Mouse (Mus musculus): Measurements from ENCODE around the gene Ablim1.
A peak's percentile ranks its signal among the peaks of the same experiment; 100 is the strongest.

Ablim1 gene

GRCm38 (mm10) chr19:57344678-57345077 lies 30.0 kb upstream of the Ablim1 start:
- no peak for DNase-seq (ENCODE audit: inconsistent age in 2 of 2, low spot score in 1 of 2)

- no peak for DNase-seq (ENCODE audit: inconsistent age in 2 of 2, low spot score in 1 of 2)
Measured at GRCm38 (mm10) chr19:57343860-57344259, 29.1 kb upstream of the Ablim1 start.

- DNase-seq (ENCODE audit: inconsistent age in 2 of 2, low spot score in 1 of 2), result no peak
Measured at GRCm38 (mm10) chr19:57340900-57341742, 26.4 kb upstream of the Ablim1 start.

GRCm38 (mm10) chr19:57339281-57339864 lies 24.7 kb upstream of the Ablim1 start:
- DNase-seq (ENCODE audit: inconsistent age in 2 of 2, low spot score in 1 of 2), result no peak

GRCm38 (mm10) chr19:57335135-57335534 lies 20.4 kb upstream of the Ablim1 start:
- DNase-seq (ENCODE audit: inconsistent age in 2 of 2, low spot score in 1 of 2), result no peak

GRCm38 (mm10) chr19:57333356-57333755 lies 18.6 kb upstream of the Ablim1 start:
- DNase-seq (ENCODE audit: inconsistent age in 2 of 2, low spot score in 1 of 2), result no peak

- DNase-seq (ENCODE audit: inconsistent age in 2 of 2, low spot score in 1 of 2), result no peak
Measured at GRCm38 (mm10) chr19:57331237-57331636, 16.5 kb upstream of the Ablim1 start.

- no peak for DNase-seq (ENCODE audit: inconsistent age in 2 of 2, low spot score in 1 of 2)
Measured at GRCm38 (mm10) chr19:57330309-57330708, 15.6 kb upstream of the Ablim1 start.

- DNase-seq (ENCODE audit: inconsistent age in 2 of 2, low spot score in 1 of 2), result peak; percentile 19 to 80
Measured at GRCm38 (mm10) chr19:57328792-57329191, 14.1 kb upstream of the Ablim1 start.

GRCm38 (mm10) chr19:57328269-57328668 lies 13.6 kb upstream of the Ablim1 start:
- DNase-seq (ENCODE audit: inconsistent age in 2 of 2, low spot score in 1 of 2), result no peak

GRCm38 (mm10) chr19:57327679-57328078 lies 13.0 kb upstream of the Ablim1 start:
- no peak for DNase-seq (ENCODE audit: inconsistent age in 2 of 2, low spot score in 1 of 2)

GRCm38 (mm10) chr19:57325748-57326300 lies 11.1 kb upstream of the Ablim1 start:
- DNase-seq (ENCODE audit: inconsistent age in 2 of 2, low spot score in 1 of 2), result peak; percentile 39 to 84

GRCm38 (mm10) chr19:57323087-57323486 lies 8.4 kb upstream of the Ablim1 start:
- no peak for DNase-seq (ENCODE audit: inconsistent age in 2 of 2, low spot score in 1 of 2)

GRCm38 (mm10) chr19:57322491-57322890 lies 7.8 kb upstream of the Ablim1 start:
- DNase-seq (ENCODE audit: inconsistent age in 2 of 2, low spot score in 1 of 2), result no peak

GRCm38 (mm10) chr19:57321839-57322238 lies 7.1 kb upstream of the Ablim1 start:
- no peak for DNase-seq (ENCODE audit: inconsistent age in 2 of 2, low spot score in 1 of 2)

GRCm38 (mm10) chr19:57320656-57321382 lies 6.1 kb upstream of the Ablim1 start:
- DNase-seq (ENCODE audit: inconsistent age in 2 of 2, low spot score in 1 of 2), result no peak

GRCm38 (mm10) chr19:57316597-57316996 lies 1.9 kb upstream of the Ablim1 start:
- DNase-seq (ENCODE audit: inconsistent age in 2 of 2, low spot score in 1 of 2), result no peak

GRCm38 (mm10) chr19:57315013-57315565 lies 370 bp upstream of the Ablim1 start:
- DNase-seq (ENCODE audit: inconsistent age in 2 of 2, low spot score in 1 of 2), result peak in 1 of 2 experiments; percentile 68

- DNase-seq (ENCODE audit: inconsistent age in 2 of 2, low spot score in 1 of 2), result peak in 1 of 2 experiments; percentile 66
Measured at GRCm38 (mm10) chr19:57313891-57314345, 801 bp downstream of the Ablim1 start.

- DNase-seq (ENCODE audit: inconsistent age in 2 of 2, low spot score in 1 of 2), result peak in 1 of 2 experiments; percentile 51
Measured at GRCm38 (mm10) chr19:57313226-57313625, 1.5 kb downstream of the Ablim1 start.

- no peak for DNase-seq (ENCODE audit: inconsistent age in 2 of 2, low spot score in 1 of 2)
Measured at GRCm38 (mm10) chr19:57309980-57310379, 4.7 kb downstream of the Ablim1 start.
